Mouse (Mus musculus) adrenal gland, adult 8-10 months (tissue): Measurements from ENCODE around the gene Tmem131. TPM values are rescaled to one million over a fixed set of nuclear protein-coding genes. Genes with fewer than 3 reads are reported as not detected.

ENCODE experiments used
- DNase-seq: peaks from one replicate; pipeline ENCODE4 v3.0.0; 2022
- total RNA-seq, 4 experiments: library from RNA; stranded (reverse); gene quantifications; 2 replicates each; pipeline ENCODE4 v1.2.4; 2022

Gene Tmem131
- total RNA-seq, 4 experiments from 2014 or later: 38.4 to 51.7 (median 48.2) TPM

DNA sequence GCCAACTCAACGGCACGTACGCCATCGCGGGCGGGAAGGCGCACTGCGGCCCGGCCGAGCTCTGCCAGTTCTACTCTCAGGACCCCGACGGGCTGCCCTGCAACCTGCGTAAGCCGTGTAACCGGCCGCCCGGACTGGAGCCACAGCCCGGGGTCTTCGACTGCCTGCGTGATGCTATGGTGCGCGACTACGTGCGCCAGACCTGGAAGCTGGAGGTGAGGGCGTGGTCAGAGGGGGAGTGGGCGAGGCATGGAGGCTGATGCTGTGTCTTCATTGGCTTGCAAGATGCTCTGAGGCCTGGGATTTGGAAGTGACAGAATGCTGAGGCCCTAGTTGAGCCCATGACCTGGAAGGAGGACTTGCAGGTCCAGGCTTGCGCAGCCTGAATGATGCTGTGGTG lies 172.5 kb downstream of the Tmem131 start:
- no peak for DNase-seq

DNA sequence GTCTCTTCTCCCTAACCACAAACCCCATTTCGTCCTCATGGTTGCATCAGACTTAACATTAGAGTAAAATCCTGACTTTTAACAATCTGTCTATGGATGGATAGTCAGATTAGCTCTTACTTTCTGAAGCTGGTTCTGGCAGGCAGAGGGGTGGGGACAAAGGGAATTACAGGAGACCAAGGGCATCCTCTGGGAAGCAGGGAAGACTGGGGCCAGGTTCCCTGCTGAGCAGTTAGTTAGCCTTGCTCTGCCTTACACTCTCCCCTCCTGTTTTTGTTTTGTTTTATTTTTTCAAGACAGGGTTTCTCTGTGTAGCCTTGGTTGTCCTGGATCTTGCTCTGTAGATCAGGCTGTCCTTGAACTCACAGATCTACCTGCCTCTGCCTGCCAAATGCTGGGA lies 173.5 kb downstream of the Tmem131 start:
- DNase-seq: no peak

DNA sequence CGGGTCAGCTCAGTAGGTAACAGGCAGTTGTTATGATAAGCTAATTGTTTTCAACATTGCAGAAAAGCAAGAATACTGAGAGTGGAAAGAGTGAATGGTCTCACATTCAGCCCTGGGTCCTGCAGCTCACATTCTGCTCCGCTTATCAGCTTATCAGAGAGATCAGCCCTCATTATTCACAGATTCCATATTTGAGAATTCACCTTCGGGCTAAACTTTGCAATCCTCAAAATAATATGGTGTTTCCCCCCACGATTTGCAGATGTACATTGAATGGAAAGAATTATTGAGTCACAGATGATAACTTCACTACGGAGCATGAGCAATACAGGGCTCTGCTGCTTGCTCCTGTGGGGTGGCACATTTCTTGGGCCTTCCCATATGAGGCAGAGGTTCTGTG lies 174.7 kb downstream of the Tmem131 start:
- DNase-seq: no peak

DNA sequence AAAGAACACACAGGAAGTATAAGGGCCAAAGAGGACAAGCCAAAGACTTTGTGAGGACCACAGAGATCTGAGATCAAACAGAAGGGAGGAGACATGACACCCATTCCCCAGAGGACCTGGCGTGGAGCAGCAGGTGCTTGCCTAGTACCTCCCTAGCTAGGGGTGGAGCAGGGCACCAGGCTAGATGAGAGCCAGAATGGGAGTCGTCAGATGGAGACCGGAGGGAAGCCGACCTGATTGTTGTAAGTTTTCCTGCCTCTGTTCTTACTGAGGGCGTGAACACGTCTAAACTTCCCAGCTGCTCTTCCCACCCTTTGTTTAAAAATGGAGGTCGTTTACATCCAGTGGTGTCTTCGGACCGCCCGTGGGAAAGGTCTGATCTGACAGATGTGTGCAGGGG lies 176.1 kb downstream of the Tmem131 start:
- no peak for DNase-seq

DNA sequence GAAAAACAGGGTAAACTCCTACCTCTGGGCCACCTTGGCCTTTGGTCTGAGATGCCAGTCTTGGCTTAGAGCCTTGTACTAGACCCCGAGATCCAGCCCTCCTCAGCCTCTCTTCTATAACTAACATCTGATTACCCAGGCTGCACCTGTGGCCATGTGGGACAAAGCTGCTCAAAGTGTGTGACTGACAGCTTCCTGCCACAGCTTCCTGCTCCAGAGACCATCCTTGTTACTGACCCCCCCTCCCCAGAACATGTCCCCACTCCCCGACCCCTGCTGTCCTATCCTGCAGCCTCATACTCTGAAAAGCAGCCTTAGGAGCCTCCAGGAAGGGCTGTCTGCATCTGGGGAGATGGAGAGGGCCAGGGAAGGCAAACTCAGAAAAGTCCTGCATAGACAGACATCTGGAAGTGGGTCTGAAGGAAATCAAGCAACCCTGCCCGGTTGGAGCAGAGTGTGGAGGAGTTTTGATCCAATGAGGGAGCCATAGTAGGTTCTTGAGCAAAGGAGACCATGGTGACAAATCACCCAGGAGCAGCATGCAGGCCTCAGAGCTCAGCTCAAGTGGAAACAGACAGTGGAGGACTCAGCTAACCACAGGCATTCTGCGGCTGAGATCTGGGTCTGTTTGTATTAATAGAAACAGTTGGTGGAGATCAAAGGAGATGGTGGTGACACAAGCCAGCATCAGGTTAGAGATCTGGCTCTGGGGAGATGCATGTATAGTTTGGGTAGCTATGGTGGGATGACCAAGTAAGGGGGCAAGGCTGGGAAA lies 176.8 kb downstream of the Tmem131 start:
- DNase-seq: no peak

DNA sequence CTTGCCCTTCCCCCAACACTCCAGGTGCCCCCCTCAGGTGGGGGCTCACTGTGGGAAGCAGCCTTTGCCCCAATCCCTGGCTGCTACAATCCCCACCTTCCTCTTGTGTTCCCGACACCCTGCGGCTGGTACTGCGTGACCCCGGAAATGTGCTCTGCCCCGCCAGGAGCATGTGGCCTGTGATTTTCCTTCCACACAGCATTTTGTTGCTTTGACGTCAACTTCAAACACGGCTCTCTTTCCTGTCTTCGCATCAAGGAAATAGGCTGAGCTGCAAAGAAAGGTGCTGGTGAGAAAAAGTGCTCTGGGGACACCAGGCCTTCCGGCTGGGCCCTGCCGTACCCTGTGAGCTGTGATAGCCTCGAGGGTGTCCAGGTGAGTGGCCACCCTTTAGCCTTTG lies 181.9 kb downstream of the Tmem131 start, which contains the start of gene Zap70:
Gene Zap70, plus strand, starts transcription at position 231 of the 400 bp plus-strand sequence.
- no peak for DNase-seq

DNA sequence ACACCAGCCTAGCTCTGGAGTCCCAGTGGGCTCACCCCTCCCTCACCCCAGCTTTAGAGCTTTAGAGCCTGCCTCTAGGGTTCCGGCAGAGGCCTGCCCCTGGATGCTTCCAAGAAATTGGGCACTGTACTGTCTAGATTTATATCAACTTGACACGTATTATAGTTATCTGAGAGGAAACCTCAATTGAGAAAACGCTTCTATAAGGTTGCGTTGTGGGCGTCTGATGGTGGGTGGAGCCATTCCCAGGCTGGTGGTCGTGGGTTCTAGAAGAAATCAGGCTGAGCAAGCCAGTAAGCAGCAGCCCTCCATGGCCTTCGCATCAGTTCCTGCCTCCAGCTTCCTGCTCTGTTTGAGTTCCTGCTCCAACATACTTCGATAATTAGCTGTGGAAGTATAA lies 182.4 kb downstream of the Tmem131 start:
- DNase-seq: no peak

DNA sequence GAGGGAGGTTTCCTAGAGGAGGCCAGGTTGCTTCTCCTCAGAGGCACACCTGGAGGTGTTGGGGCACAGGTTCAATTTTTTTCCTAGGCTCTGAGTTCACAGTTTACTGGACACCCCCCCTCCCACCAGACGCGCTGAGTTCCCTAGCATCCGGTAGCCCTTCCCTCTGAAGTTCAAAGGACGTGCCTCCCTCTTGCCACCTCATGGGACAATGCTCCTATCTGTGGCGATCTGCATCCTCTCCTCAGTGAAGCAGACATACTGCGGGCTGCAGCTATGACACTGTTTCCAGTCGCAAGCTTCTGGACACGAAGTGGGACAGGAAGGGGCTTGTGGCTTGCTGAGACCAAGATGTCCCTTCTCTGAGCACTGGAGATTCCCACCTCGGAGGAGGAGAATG lies 183.1 kb downstream of the Tmem131 start:
- no peak for DNase-seq

DNA sequence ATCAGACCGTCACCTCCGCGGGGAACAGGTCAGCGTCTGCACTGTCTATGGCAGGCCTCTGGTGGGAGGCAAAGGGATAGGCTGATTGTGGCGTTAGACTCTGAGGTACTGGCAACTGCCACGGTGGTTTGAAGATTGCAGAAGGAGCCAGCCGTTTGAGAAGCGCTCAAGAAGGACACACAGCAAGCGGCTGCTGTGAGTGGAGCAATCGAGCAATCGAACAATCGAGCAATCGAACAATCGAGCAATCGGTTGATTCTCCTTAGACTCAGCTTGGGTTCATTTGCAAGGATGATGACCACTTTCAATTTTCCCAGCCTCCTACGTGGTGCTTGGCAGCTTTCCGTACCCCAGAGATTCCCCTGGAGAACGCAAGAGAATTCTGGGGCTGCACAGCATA lies 184.4 kb downstream of the Tmem131 start:
- no peak for DNase-seq

DNA sequence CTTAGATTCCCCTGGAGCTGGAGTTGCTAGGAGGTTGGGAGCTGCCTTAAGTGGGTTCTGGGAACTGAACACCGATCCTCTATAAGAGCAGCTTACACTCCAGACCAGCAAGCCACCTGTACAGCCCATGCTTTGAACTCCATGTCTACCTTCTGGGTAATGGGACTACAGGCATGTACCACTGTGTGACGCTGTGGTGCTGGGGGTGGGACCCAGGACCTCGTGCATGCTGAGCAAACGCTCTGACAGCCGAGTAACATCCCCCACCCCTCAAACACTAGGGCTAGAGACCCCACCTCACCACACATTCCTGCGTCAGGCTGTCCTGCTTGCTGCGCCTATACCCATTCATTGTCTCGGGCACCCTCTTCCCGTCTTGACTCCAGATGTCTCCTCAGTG lies 184.9 kb downstream of the Tmem131 start:
- DNase-seq: no peak

DNA sequence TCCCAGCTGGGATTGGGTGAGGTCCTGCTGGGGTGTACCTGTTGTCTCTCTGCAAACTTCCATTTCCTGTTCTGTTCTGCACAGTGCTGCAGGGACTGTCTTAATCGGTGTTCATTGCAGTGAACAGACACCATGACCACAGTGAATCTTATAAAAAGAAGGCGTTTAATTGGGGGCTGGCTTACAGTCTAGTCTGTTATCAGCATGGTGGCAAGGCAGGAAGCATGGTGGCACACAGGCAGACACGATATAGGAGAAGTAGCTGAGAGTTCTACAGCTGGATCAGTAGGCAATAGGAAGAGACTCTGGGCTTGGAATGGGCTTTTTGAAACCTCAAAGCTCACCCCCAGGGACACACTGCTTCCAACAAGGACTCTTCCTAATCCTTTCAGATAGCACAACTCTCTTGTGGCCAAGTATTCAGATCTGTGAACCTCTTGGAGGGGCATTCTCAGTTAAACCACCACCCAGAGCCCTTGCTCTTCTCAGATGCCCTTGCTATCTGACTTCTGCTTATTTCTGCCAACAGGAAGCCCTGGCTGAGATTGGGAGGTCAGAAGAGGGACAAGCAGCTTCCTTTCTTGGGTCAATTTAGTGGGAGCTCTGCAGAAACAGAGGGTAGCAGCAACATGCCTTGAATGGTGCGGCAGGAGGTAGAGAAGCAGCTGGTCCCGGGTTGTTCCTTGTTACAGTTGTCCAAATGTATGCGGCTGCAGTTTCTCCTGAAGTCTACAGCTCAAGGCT lies 189.4 kb downstream of the Tmem131 start:
- no peak for DNase-seq

DNA sequence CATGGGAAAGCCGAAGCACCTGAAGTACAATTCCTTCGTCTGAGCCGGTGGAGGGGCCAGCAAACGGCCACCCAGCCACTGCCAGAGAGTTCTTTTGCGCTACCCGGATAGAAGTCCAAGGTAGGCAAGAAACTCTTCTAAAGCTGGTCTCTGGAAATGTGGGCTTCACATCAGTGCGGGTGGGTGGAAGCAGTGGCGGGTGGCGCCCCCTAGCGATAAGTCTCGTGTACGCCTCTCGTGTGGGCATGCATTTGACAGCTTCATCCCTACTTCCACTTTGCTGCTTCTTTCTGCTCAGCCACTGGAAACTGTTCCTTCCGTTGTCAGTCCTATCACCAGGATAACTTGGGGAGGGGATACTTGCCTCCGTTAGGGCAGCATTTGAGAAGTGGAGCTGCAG lies 197.0 kb downstream of the Tmem131 start:
- DNase-seq: no peak

DNA sequence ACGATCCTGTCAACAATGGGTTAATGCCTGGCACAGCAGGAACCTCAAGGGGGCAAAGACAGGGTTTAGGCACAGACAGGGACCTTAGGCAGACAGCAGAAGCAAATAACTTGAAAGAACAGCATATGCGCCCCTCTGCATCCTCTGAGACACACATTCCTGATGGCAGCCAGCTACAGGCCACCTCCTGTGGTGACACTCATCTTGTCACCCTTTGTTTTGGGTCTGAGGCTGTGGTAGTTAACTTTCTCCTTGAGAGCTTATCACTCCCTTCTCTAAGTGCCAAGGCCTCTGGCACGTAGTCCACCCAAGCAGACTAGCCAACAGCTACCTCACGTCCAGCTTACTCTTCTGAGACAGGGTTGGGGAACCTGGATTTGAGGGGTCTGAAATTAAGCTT lies 197.8 kb downstream of the Tmem131 start:
- no peak for DNase-seq

DNA sequence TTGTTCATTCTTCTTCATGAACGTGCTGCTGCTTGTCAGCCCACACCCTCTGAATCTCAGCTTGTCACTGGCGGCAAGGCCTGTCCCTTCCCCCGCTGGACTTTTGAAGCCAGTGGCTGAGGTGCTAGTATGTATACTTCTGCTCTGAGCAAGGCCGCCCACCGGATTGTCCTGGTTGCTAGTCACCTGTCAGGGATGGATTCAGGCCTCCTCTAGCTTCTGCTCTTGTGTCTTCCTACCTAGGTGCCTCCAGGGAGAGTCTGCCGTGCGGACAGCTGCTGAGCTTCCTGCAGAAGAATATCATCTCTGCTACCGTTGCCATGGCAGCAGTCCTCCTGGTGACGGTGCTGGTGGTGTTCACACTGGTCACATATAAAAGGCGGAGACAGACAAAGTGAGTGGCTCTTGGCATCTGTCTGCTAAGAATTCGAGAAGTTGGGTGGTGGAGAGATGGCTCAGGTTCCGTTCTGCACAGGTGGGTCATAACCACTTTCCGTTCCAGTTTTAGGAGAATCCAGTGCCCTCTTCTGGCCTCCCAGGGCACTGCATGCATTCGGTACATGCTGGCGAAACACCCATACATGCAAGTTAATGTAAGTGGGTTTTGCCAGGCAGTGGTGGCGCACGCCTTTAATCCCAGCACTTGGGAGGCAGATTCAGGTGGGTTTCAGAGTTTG lies 199.1 kb downstream of the Tmem131 start:
- DNase-seq: peak; percentile 31

DNA sequence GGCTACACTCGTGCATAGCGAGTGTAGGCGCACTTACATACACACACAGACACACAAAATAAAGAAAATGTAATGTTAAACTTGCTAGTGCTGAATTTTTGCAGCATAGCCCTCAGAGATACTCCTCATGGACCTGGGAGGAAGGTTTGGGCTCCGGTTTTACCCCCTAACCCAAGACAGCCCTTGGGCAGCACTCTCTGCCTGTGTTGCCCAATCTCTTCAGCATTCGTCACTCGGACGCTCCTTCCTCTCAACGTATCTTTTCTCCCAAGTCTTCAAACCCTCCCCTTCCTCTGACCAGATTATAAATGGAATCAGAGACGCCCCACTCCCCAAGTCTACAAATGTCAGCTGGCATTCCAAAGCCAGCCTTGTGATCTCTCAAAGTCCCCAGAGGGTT lies 200.4 kb downstream of the Tmem131 start:
- no peak for DNase-seq

Other genes with a start within 250 kb of the Tmem131 start
- gene 4933424G06Rik, start 233.5 kb downstream of the Tmem131 start, total RNA-seq: not detected
- gene Actr1b, start 229.2 kb downstream of the Tmem131 start, total RNA-seq: 100 to 1,000 TPM; 136 to 162 (median 142) TPM
- under 1 TPM; 0.22 to 0.77 (median 0.55) TPM for gene Zap70, start 181.9 kb downstream of the Tmem131 start, total RNA-seq
- gene Vwa3b, start 82.9 kb upstream of the Tmem131 start, total RNA-seq: 1 to 10 TPM in 2 of 4 experiments, under 1 TPM in 2; 0.46 to 1.3 (median 1.0) TPM